Comparison of ENCODE assay signal across 12 mouse cellular contexts in the genomic region with DNA sequence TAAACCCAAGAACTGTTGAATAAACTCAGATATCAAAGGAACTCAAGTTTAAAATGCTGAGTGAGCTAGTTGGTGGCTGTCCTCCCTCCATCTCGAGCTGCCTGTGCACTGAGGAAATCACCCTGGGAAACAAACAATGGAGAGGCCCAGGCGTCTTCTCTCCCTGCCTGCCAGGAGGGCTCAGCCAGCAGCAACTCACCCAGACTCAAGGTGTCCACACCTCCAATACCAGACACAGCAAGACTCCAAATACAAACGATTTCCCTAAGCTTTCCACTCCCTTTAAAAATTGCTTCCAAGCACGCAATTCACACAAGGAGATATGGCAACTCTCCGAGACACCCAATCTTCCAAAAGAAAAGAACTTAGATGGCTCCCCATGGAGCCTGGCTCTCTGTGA.
"Had no signal": no experiment of that assay in that cellular context is flagged by ENCODE, and none has a peak within 500 bp of the region (broad histone marks: within the 10 kb centered on the region; RNA-seq: fewer than 3 reads in every experiment).

No protein-coding gene starts in this region.

- H3K9me3 ChIP-seq: intestine, embryonic 15.5 days; liver, embryonic 13.5 days; midbrain, embryonic 12.5 days had no signal

- H3K27ac ChIP-seq: intestine, embryonic 15.5 days; kidney, postnatal 0 days; left cerebral cortex, adult 2 months; liver, embryonic 13.5 days; midbrain, embryonic 12.5 days had no signal

- H3K4me2 ChIP-seq: intestine, embryonic 15.5 days; liver, embryonic 13.5 days; midbrain, embryonic 12.5 days had no signal

- DNase-seq: kidney, adult 11 months; layer of hippocampus, postnatal 36 days; liver, embryonic 13.5 days; lung, adult 2 months; lung, postnatal 14 days; lung, postnatal 4 days; thymus, adult 18-20 months; thymus, postnatal 36 days had no signal

- H3K4me3 ChIP-seq: intestine, embryonic 15.5 days; left cerebral cortex, adult 2 months; liver, embryonic 13.5 days; midbrain, embryonic 12.5 days had no signal

- H3K27me3 ChIP-seq: intestine, embryonic 15.5 days; liver, embryonic 13.5 days; midbrain, embryonic 12.5 days had no signal

- H3K9ac ChIP-seq: intestine, embryonic 15.5 days; liver, embryonic 13.5 days; midbrain, embryonic 12.5 days had no signal
